Mouse (Mus musculus) left cerebral cortex, postnatal 25 days (tissue): ENCODE data around the gene Crtac1. TPM values are rescaled to one million over a fixed set of nuclear protein-coding genes. Genes with fewer than 3 reads are reported as not detected.

Experiments used
- DNase-seq, 2 experiments: peaks; one replicate each; pipeline ENCODE4 v3.0.0; 2022; ENCODE audit warnings: low spot score in 2 of 2, mixed read lengths in 1 of 2
- intact Hi-C: fragments of 180-260 bp; cut with DNase I; formaldehyde crosslinking; loops from one replicate; pipeline ENCODE4 v1.15.1; 2025
- total RNA-seq, 2 experiments: library from RNA; stranded (reverse); gene quantifications; 2 replicates each; pipeline ENCODE4 v1.2.3; 2021

The Crtac1 gene
- total RNA-seq, 2 experiments from 2014 or later, result 59.1 to 72.7 TPM

GRCm38 (mm10) chr19:42356854-42357253 is 74.7 kb downstream of the Crtac1 start:
- peak in 1 of 2 experiments; percentile 59 for DNase-seq
- intact Hi-C loops, result no loop called here

- DNase-seq, result peak in 1 of 2 experiments; percentile 30
- intact Hi-C loops, result no loop called here
Observed at GRCm38 (mm10) chr19:42355476-42355875, 76.1 kb downstream of the Crtac1 start.

- peak in 1 of 2 experiments; percentile 37 for DNase-seq
Observed at GRCm38 (mm10) chr19:42341183-42341582, 90.4 kb downstream of the Crtac1 start.

GRCm38 (mm10) chr19:42332081-42332736 is 99.4 kb downstream of the Crtac1 start:
- DNase-seq, result no peak
- intact Hi-C loops, result no loop called here

More at GRCm38 (mm10) chr19:42341183-42341582, 90.4 kb downstream of the Crtac1 start:
- intact Hi-C loops, result no loop called here

- intact Hi-C loops, result no loop called here
- no peak for DNase-seq
Observed at GRCm38 (mm10) chr19:42331446-42331845, 100.1 kb downstream of the Crtac1 start.

GRCm38 (mm10) chr19:42328160-42328559 is 103.4 kb downstream of the Crtac1 start:
- DNase-seq, result no peak
- intact Hi-C loops, result no loop called here

GRCm38 (mm10) chr19:42325894-42326293 is 105.7 kb downstream of the Crtac1 start:
- intact Hi-C loops, result no loop called here
- DNase-seq, result no peak

- intact Hi-C loops, result no loop called here
- DNase-seq, result no peak
Observed at GRCm38 (mm10) chr19:42322357-42323090, 109.1 kb downstream of the Crtac1 start.

GRCm38 (mm10) chr19:42321936-42322335 is 109.6 kb downstream of the Crtac1 start:
- DNase-seq, result no peak
- intact Hi-C loops, result no loop called here

- peak; percentile 46 to 79 for DNase-seq
- intact Hi-C loops, result loop anchor here (2.0 to 10.0 kb wide), 6 partner anchors 113 to 1077 kb away; partner anchors contain the start of genes Crtac1 and Hps1
Observed at GRCm38 (mm10) chr19:42317648-42318425, 113.7 kb downstream of the Crtac1 start.

GRCm38 (mm10) chr19:42316998-42317397 is 114.6 kb downstream of the Crtac1 start:
- peak; percentile 37 to 56 for DNase-seq
- intact Hi-C loops, result loop anchor here (2.0 to 10.0 kb wide), 6 partner anchors 114 to 1078 kb away; partner anchors contain the start of genes Crtac1 and Hps1

- DNase-seq, result peak; percentile 37 to 42
- intact Hi-C loops, result loop anchor here (2.0 to 10.0 kb wide), 6 partner anchors 114 to 1078 kb away; partner anchors contain the start of genes Crtac1 and Hps1
Observed at GRCm38 (mm10) chr19:42316525-42316924, 115.1 kb downstream of the Crtac1 start.

- peak; percentile 88 to 93 for DNase-seq
- intact Hi-C loops, result loop anchor here (2.0 to 10.0 kb wide), 6 partner anchors 115 to 1079 kb away; partner anchors contain the start of genes Crtac1 and Hps1
Observed at GRCm38 (mm10) chr19:42315914-42316313, 115.7 kb downstream of the Crtac1 start.

- DNase-seq, result no peak
- intact Hi-C loops, result loop anchor here (5.0 to 10.0 kb wide), 5 partner anchors 207 to 1080 kb away; partner anchors contain the start of gene Hps1
Observed at GRCm38 (mm10) chr19:42315070-42315679, 116.4 kb downstream of the Crtac1 start.

- no peak for DNase-seq
- intact Hi-C loops, result loop anchor here (10.0 kb wide), 1 partner anchor 1083 kb away; no protein-coding TSS in a partner anchor
Observed at GRCm38 (mm10) chr19:42312191-42312590, 119.4 kb downstream of the Crtac1 start.

- intact Hi-C loops, result loop anchor here (10.0 kb wide), 1 partner anchor 1083 kb away; no protein-coding TSS in a partner anchor
- no peak for DNase-seq
Observed at GRCm38 (mm10) chr19:42311332-42311731, 120.3 kb downstream of the Crtac1 start.

GRCm38 (mm10) chr19:42308931-42309330 is 122.7 kb downstream of the Crtac1 start:
- no peak for DNase-seq
- intact Hi-C loops, result no loop called here

GRCm38 (mm10) chr19:42307019-42307418 is 124.6 kb downstream of the Crtac1 start:
- DNase-seq, result no peak
- intact Hi-C loops, result no loop called here

- DNase-seq, result no peak
- intact Hi-C loops, result no loop called here
Observed at GRCm38 (mm10) chr19:42306202-42306601, 125.4 kb downstream of the Crtac1 start.
